7 mouse cellular contexts compared by ENCODE assay signal in the genomic region with DNA sequence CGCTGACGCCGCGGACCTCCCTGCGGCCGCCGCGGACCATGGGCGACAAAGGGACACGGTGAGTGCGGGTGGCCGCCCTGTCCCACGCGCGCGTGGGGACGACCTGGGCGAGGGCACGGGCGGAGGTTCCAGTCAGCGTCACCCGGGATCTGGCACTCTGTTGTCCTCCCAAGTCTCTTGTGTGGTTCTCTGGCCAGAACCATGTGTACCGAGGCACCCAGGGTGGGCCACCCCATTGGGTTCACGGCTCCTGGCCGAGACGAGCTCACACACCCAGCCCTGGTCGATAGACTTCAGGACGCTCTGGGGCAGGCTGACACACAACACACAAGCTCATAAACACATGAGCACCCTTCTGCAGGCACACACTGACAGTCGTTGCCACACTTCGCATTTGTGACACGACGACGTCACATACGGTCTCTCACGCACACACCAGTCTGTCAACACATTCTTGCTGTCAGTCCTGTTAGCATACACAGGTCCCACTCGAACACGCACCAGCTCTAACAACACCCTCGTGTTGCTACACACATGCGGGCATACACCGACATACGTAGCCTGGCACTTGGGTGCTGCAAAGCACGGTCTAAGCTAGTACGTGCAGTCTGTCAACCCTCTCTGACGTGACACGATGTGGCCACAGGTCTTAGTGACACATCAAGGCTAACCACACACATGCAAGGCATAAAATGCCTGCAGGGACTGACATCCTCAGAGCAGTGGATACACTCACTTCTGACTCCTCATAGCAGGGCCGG. TPM values are rescaled to one million over a fixed set of nuclear protein-coding genes. Genes with fewer than 3 reads are reported as not detected.
DNase-seq lines count a peak whose midpoint lies in the region; ATAC-seq and TF ChIP-seq lines count a peak whose summit lies in the region.

No protein-coding gene starts in this region.

- TF ChIP-seq POLR2A in testis, adult 2 months (IDR thresholded peaks at IDR 0.05; ENCODE audit: control insufficient read depth, low read depth, low read length) = peak; percentile 32

- H3K27me3 ChIP-seq in testis, adult 2 months (ENCODE audit: control insufficient read depth, insufficient read depth, low read length) = no peaks in the 10 kb centered on the region
- H3K27me3 ChIP-seq in heart, embryonic 15.5 days = no peaks in the 10 kb centered on the region
- no peaks in the 10 kb centered on the region for H3K27me3 ChIP-seq in limb, embryonic 15.5 days

- H3K4me1 ChIP-seq in testis, adult 2 months (ENCODE audit: control insufficient read depth, insufficient read depth, low read length) = peaks cover 17% of the 10 kb centered on the region
- H3K4me1 ChIP-seq in brown adipose tissue, adult 24 weeks (ENCODE audit: control insufficient read depth, insufficient read depth, insufficient read length, low read length) = peaks cover 19% of the 10 kb centered on the region
- H3K4me1 ChIP-seq in heart, embryonic 15.5 days (replicated peaks) = peaks cover 56% of the 10 kb centered on the region
- H3K4me1 ChIP-seq in limb, embryonic 15.5 days = peaks cover 56% of the 10 kb centered on the region

- no peak for DNase-seq in testis, postnatal 14 days (ENCODE audit: low spot score)
- peak; percentile 37 to 62 for DNase-seq in monocyte, adult 2 months (ENCODE audit: low read depth in 1 of 2, low spot score in 2 of 2)
- no peak for DNase-seq in urinary bladder, postnatal 25 days (ENCODE audit: low spot score)

- ATAC-seq in heart, embryonic 15.5 days (replicated peaks; ENCODE audit: insufficient number of reproducible peaks, insufficient read depth, low FRiP score, low read depth) = peak; percentile 12; the same call in 1 of the 2 replicates
- 0 out of 2 replicates have a peak, but pooled peaks have one; percentile 6 for ATAC-seq in limb, embryonic 15.5 days (ENCODE audit: insufficient number of reproducible peaks, low FRiP score, low TSS enrichment, low read depth)

- H3K9ac ChIP-seq in heart, embryonic 15.5 days = peak overlapping the region; percentile 77
- H3K9ac ChIP-seq in limb, embryonic 15.5 days = peak overlapping the region; percentile 70

- H3K9me3 ChIP-seq in heart, embryonic 15.5 days (replicated peaks) = no peaks in the 10 kb centered on the region
- no peaks in the 10 kb centered on the region for H3K9me3 ChIP-seq in limb, embryonic 15.5 days

- 4% methylated on average over 46 of the region's 46 CpGs for WGBS in heart, embryonic 15.5 days
- WGBS in limb, embryonic 15.5 days = 8% methylated on average over 46 of the region's 46 CpGs

- peak overlapping the region; percentile 85 for H3K27ac ChIP-seq in testis, adult 2 months (ENCODE audit: control insufficient read depth, insufficient read depth, low read depth, low read length)
- H3K27ac ChIP-seq in brown adipose tissue, adult 24 weeks (replicated peaks; ENCODE audit: low read depth, low read length) = peak overlapping the region; percentile 73
- H3K27ac ChIP-seq in heart, embryonic 15.5 days = peak overlapping the region; percentile 93
- peak overlapping the region; percentile 79 for H3K27ac ChIP-seq in limb, embryonic 15.5 days

- H3K4me2 ChIP-seq in heart, embryonic 15.5 days = peak overlapping the region; percentile 95
- peak overlapping the region; percentile 87 for H3K4me2 ChIP-seq in limb, embryonic 15.5 days

- H3K4me3 ChIP-seq in testis, adult 2 months (ENCODE audit: control insufficient read depth, low read depth, low read length) = peak overlapping the region; percentile 88
- peak overlapping the region; percentile 86 for H3K4me3 ChIP-seq in brown adipose tissue, adult 24 weeks (ENCODE audit: insufficient read depth, low read depth, low read length)
- peak overlapping the region; percentile 87 for H3K4me3 ChIP-seq in heart, embryonic 15.5 days
- H3K4me3 ChIP-seq in limb, embryonic 15.5 days = peak overlapping the region; percentile 64

- H3K36me3 ChIP-seq in testis, adult 2 months (ENCODE audit: control insufficient read depth, insufficient read depth, low read length) = no peaks in the 10 kb centered on the region
- no peaks in the 10 kb centered on the region for H3K36me3 ChIP-seq in heart, embryonic 15.5 days
- no peaks in the 10 kb centered on the region for H3K36me3 ChIP-seq in limb, embryonic 15.5 days

- no peak for TF ChIP-seq CTCF in testis, adult 2 months (IDR thresholded peaks at IDR 0.05; ENCODE audit: control insufficient read depth, insufficient read depth, insufficient replicate concordance, low read depth, low read length)

RNA-seq across cellular contexts. Expression of a gene that starts 0.7 kb away (rescaled TPM):
- 14.9 and 19.4 TPM in 2 replicates for polyA plus RNA-seq in testis, adult 2 months (2012; rRNA removed)
- polyA plus RNA-seq in brown adipose tissue, adult 24 weeks (2012; ENCODE audit: insufficient read depth, insufficient read length, missing spikeins) = 10.7 and 14.7 TPM in 2 replicates
- polyA plus RNA-seq in heart, embryonic 15.5 days (2015; fragmentation: Nextera tagmentation; extraction: Ambion mirVana) = 4.7 and 8.0 TPM in 2 replicates
- polyA plus RNA-seq in limb, embryonic 15.5 days (2015; fragmentation: Nextera tagmentation; extraction: Ambion mirVana) = 5.8 and 7.4 TPM in 2 replicates

RNA-seq across cellular contexts. Expression of a gene that starts 52.4 kb away (rescaled TPM):
- polyA plus RNA-seq in testis, adult 2 months (2012; rRNA removed) = 70.0 and 73.9 TPM in 2 replicates
- polyA plus RNA-seq in brown adipose tissue, adult 24 weeks (2012; ENCODE audit: insufficient read depth, insufficient read length, missing spikeins) = 458 and 609 TPM in 2 replicates
- 437 and 490 TPM in 2 replicates for polyA plus RNA-seq in heart, embryonic 15.5 days (2015; fragmentation: Nextera tagmentation; extraction: Ambion mirVana)
- polyA plus RNA-seq in limb, embryonic 15.5 days (2015; fragmentation: Nextera tagmentation; extraction: Ambion mirVana) = 658 and 763 TPM in 2 replicates

Comparison
In these comparisons a context has a peak if more than half of its experiments do, and no peak if none do; other contexts are left out.
1. DNase-seq: peak in monocyte, adult 2 months (2 of 2); none in testis, postnatal 14 days (single experiment) and urinary bladder, postnatal 25 days (single experiment).
2. Peak in every context shown above with its lines, with median percentiles within 50 percentile points of each other: H3K27ac ChIP-seq and H3K4me3 ChIP-seq.